Mouse (Mus musculus) heart, embryonic 13.5 days (tissue): Measurements from ENCODE around the gene Vps37c. TPM values are rescaled to one million over a fixed set of nuclear protein-coding genes. Genes with fewer than 3 reads are reported as not detected.

Experiments
- ATAC-seq: fragments of 200-750 bp; cut with Nextera tagmentation; 2 replicates; pipeline ENCODE4 v1.8.0; 2017; ENCODE audit warnings: moderate TSS enrichment; ENCODE audit not compliant: insufficient number of reproducible peaks, low FRiP score, low TSS enrichment; ENCODE audit errors: extremely low read depth
- H3K27ac ChIP-seq: fragments of 300-500 bp; sonication (generic); replicated peaks from 2 replicates; pipeline ENCODE4 v1.5.1; 2015; ENCODE audit warnings: moderate library complexity, mild to moderate bottlenecking, inconsistent platforms
- H3K27me3 ChIP-seq: fragments of 300-500 bp; sonication (generic); replicated peaks from 2 replicates; pipeline ENCODE4 v1.6.1; 2015; ENCODE audit warnings: mild to moderate bottlenecking, inconsistent platforms
- H3K36me3 ChIP-seq: fragments of 300-500 bp; sonication (generic); 2 replicates; pipeline ENCODE4 v1.6.1; 2015; ENCODE audit warnings: mild to moderate bottlenecking, inconsistent platforms
- H3K4me1 ChIP-seq: fragments of 300-500 bp; sonication (generic); 2 replicates; pipeline ENCODE4 v1.6.1; 2015; ENCODE audit warnings: inconsistent platforms
- H3K4me2 ChIP-seq: fragments of 300-500 bp; sonication (generic); 2 replicates; pipeline ENCODE4 v1.6.1; 2015; ENCODE audit warnings: inconsistent platforms, mild to moderate bottlenecking, moderate library complexity
- H3K4me3 ChIP-seq: fragments of 300-500 bp; sonication (generic); 2 replicates; pipeline ENCODE4 v1.5.1; 2015; ENCODE audit warnings: moderate library complexity, mild to moderate bottlenecking, inconsistent platforms
- H3K9ac ChIP-seq: fragments of 300-500 bp; sonication (generic); 2 replicates; pipeline ENCODE4 v1.6.1; 2015; ENCODE audit warnings: inconsistent platforms, mild to moderate bottlenecking, moderate library complexity
- H3K9me3 ChIP-seq: fragments of 300-500 bp; sonication (generic); 2 replicates; pipeline ENCODE4 v1.6.1; 2016; ENCODE audit warnings: inconsistent platforms
- WGBS: fragments of 180-500 bp; shearing (Covaris S2); methylation state at CpG from one replicate; pipeline ENCODE4 v1.1.7; 2015; ENCODE audit warnings: mixed read lengths; 5-methylcytosine and 5-hydroxymethylcytosine counted together
- polyA plus RNA-seq: library from polyadenylated mRNA; unstranded; fragments of >200 nt; fragmentation: Nextera tagmentation; extraction: Ambion mirVana; gene quantifications from 2 replicates; pipeline ENCODE4 v1.2.1, GENCODE M21; 2015

Gene Vps37c
- polyA plus RNA-seq, 1 experiment from 2014 or later = 28.4 TPM

DNA sequence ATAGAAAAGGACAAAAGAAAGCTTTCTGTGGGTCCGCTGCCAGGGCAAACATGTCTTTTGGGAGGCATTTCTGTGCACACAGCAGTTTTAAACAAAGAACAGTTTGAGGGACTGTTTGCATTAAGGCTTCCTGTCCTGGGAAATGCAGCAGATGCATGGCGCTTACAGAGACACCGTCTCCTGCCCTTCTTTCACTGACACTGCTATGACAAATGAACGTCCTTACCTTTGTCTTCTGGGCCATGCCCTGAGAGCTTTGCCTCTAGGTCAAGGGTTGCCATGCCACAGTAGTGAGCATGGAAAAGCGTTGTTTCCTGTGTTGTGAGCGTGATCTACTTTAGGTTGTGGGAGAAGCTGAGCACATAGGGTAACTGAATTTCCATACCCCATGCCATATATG, 70.2 kb downstream of the Vps37c start:
- H3K4me3 ChIP-seq = no peak overlapping the region
- ATAC-seq = no peak
- H3K9ac ChIP-seq = no peak overlapping the region
- H3K36me3 ChIP-seq = no peaks in the 10 kb centered on the region
- peaks cover 28% of the 10 kb centered on the region for H3K4me1 ChIP-seq
- H3K9me3 ChIP-seq = no peaks in the 10 kb centered on the region
- no peaks in the 10 kb centered on the region for H3K27me3 ChIP-seq
- 62% methylated on average over 6 of the region's 6 CpGs for WGBS
- no peak overlapping the region for H3K4me2 ChIP-seq
- no peak overlapping the region for H3K27ac ChIP-seq

DNA sequence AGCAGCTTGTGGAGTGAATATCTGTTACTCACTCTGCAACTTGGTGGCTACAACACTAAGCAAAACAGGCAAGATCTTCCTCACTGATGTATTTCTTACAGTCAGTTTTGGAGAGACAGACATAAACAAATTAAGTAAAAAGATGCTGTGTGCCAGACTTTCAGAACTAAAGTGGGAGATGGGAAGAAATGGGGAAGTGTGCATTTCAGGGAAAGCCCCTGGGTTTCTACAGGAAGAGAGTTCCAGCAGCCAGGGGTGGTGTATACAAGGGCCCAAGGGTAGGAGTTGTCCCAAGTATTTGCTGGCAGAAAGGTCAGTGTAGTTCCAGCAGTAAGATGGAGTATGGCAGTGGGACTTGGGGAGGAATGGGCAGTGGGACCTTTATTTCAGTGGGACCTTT, 71.0 kb downstream of the Vps37c start:
- H3K36me3 ChIP-seq = no peaks in the 10 kb centered on the region
- H3K4me1 ChIP-seq = peaks cover 28% of the 10 kb centered on the region
- H3K9ac ChIP-seq = no peak overlapping the region
- no peak for ATAC-seq
- peak overlapping the region; percentile 78 for H3K27ac ChIP-seq
- H3K4me3 ChIP-seq = no peak overlapping the region
- H3K4me2 ChIP-seq = no peak overlapping the region
- H3K9me3 ChIP-seq = no peaks in the 10 kb centered on the region
- no peaks in the 10 kb centered on the region for H3K27me3 ChIP-seq

DNA sequence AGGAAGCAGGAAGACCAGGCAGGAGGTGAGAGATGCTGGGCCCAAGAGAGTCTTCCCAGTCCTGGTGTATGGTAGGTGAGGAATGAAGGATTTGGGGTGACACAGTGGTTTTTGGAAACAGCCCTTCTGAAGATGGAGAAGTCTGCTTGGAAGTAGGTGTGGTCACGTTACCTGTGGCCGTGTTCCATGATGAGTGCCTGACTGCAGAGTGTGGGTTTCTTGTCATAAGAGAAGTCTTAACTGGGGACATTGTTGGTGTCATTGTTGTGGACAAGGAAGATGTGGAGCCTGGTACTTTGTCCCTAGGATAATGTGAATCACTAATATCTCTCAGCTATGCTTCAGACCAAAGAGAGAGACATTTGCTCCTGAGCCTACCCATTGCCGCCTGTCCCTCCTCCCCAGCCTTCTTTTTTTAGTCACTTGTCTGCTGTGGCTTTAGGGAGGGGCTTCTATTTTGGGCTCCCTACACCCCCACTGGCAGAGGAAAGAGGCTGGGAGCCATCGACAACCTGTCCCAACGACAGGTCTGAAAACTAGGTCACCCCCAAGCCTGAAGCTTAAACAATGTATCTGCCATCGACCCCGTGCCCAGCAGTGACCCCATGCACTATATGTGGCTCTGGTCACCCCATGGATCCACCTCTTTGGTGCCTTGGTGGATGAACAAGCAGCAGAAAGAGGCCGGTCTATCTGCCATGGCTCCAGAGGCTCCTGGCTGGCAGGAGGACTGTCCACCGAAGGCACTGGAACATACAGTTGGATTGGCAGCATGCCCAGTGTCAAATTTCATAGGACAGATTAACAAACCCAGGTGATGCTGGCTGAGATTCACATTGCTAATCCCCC, 71.7 kb downstream of the Vps37c start:
- H3K4me2 ChIP-seq = peak overlapping the region; percentile 40
- no peaks in the 10 kb centered on the region for H3K27me3 ChIP-seq
- peak overlapping the region; percentile 78 for H3K27ac ChIP-seq
- WGBS = 56% methylated on average over 9 of the region's 9 CpGs
- no peak for ATAC-seq
- H3K9ac ChIP-seq = peak overlapping the region; percentile 20; the same call in 1 of the 2 replicates
- no peak overlapping the region for H3K4me3 ChIP-seq
- no peaks in the 10 kb centered on the region for H3K9me3 ChIP-seq
- H3K36me3 ChIP-seq = no peaks in the 10 kb centered on the region
- peaks cover 28% of the 10 kb centered on the region for H3K4me1 ChIP-seq

DNA sequence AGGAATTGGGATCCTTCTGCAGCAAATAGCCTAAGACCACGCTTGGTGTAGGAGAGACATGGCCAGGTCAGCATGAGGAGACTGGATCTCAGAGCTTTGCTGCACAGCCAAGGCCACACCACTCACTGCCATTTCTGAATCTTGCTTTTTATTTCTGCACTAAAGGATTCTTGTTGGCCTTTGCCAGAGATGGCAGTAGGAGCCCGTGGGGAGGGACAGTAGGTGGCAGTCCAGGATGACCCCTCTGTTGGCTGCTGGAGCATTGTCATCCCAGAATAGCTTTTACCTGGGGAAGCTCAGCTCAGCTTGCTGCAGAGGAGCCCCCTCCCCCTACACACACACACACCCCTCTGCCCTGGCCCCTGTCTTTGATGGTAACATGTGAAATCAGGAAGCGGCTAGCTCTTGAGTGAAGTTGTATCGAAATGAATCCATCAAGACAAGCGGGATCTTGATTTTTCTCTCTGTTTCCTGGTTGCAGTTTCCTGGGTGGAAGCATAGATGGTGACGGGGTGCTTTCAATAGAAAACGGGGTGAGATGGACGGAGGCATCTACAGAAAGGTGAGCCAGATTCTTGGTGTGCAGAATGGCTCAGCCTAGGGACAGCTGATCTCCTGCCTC, 73.4 kb downstream of the Vps37c start:
- H3K27me3 ChIP-seq = no peaks in the 10 kb centered on the region
- no peaks in the 10 kb centered on the region for H3K9me3 ChIP-seq
- no peak overlapping the region for H3K27ac ChIP-seq
- 78% methylated on average over 8 of the region's 8 CpGs for WGBS
- H3K4me1 ChIP-seq = peaks cover 28% of the 10 kb centered on the region
- no peak overlapping the region for H3K9ac ChIP-seq
- H3K4me2 ChIP-seq = no peak overlapping the region
- no peak for ATAC-seq
- H3K36me3 ChIP-seq = no peaks in the 10 kb centered on the region
- H3K4me3 ChIP-seq = no peak overlapping the region

DNA sequence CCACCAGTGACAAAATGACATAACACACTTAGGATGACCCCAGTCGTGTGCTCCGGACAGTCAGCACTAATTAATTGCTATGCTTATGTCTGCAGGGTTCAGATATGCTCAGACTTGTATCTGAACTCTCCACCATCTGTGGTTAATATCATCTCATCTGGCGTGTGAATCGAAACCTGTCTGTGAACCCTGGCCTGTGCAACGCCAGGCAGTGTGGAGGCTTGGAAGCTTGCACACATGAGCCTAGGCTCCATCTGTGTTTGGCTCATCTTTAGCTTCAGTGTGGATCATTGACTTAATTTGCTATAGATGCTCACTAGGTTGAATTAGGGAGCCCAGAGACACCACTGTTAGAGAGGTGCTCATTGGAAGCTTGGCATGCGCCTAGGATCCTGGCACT, 73.9 kb downstream of the Vps37c start:
- Histone ChIP-seq H3K9ac (no peak overlapping the region), H3K4me2 (no peak overlapping the region), H3K27me3 (no peaks in the 10 kb centered on the region), H3K4me1 (peaks cover 28% of the 10 kb centered on the region), H3K4me3 (no peak overlapping the region), H3K36me3 (no peaks in the 10 kb centered on the region), H3K27ac (no peak overlapping the region), H3K9me3 (no peaks in the 10 kb centered on the region)
- WGBS = 69% methylated on average over 6 of the region's 6 CpGs
- ATAC-seq = no peak

DNA sequence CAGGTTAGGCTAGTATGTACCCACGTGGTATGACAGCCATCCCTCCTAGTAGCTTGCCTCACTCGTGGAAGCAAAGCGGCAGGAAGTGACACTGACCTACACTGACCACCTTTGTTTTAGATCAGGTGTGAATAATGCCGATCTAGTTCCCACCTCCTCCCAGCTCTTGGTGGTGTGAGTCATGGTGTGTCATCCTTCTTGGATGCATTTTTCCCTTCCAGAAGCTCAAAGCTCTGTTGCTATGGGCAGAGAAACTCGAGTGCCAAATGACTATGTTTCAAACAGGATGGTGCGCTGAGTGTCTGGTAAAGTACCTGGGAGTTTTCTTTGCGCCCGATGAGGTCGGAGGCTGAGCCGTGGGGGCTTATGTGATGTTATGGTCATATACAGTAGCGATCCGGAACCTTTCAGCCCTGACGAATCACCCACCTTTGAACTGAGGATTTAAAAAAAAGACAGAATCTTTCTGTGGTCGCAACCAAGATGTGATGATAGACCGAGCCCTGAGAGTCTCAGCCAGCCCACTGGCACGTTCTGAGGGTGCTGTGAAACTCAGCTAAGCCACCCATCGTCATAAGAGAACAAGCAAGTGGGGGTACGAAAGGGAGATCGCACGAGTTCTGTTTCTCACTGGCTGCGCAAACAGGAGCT, 75.0 kb downstream of the Vps37c start:
- Histone ChIP-seq H3K27ac (no peak overlapping the region), H3K9ac (no peak overlapping the region), H3K9me3 (no peaks in the 10 kb centered on the region), H3K4me1 (peaks cover 26% of the 10 kb centered on the region), H3K36me3 (no peaks in the 10 kb centered on the region), H3K4me3 (no peak overlapping the region), H3K4me2 (no peak overlapping the region), H3K27me3 (no peaks in the 10 kb centered on the region)
- WGBS = 72% methylated on average over 21 of the region's 21 CpGs
- no peak for ATAC-seq

Other genes starting within 250 kb of the Vps37c start
- 0.09 and 0.11 TPM in 2 replicates for gene Lrrc10b, start 231.3 kb upstream of the Vps37c start, polyA plus RNA-seq
- 0.10 and 0.19 TPM in 2 replicates for gene Ppp1r32, start 205.8 kb upstream of the Vps37c start, polyA plus RNA-seq
- 27.3 and 29.9 TPM in 2 replicates for gene Cpsf7, start 163.5 kb upstream of the Vps37c start, polyA plus RNA-seq
- 52.4 and 53.9 TPM in 2 replicates for gene Sdhaf2, start 162.6 kb upstream of the Vps37c start, polyA plus RNA-seq
- 18.0 and 19.8 TPM in 2 replicates for gene Tmem216, start 132.5 kb upstream of the Vps37c start, polyA plus RNA-seq
- 10.9 and 12.3 TPM in 2 replicates for gene Cyb561a3, start 111.6 kb upstream of the Vps37c start, polyA plus RNA-seq
- gene Tmem138, start 111.4 kb upstream of the Vps37c start, polyA plus RNA-seq = 27.1 and 28.0 TPM in 2 replicates
- 252 and 255 TPM in 2 replicates for gene Ddb1, start 83.4 kb upstream of the Vps37c start, polyA plus RNA-seq
- 9.1 and 11.0 TPM in 2 replicates for gene Tkfc, start 83.1 kb upstream of the Vps37c start, polyA plus RNA-seq
- 0.59 TPM in 2 replicates for gene Vwce, start 54.5 kb upstream of the Vps37c start, polyA plus RNA-seq
- gene Pga5, start 10.7 kb upstream of the Vps37c start, polyA plus RNA-seq = not detected in 2 replicates
- gene Cd5, start 50.3 kb downstream of the Vps37c start, polyA plus RNA-seq = 0.71 TPM in 2 replicates
- 0.09 and 0.14 TPM in 2 replicates for gene Cd6, start 141.3 kb downstream of the Vps37c start, polyA plus RNA-seq
- gene Slc15a3, start 151.0 kb downstream of the Vps37c start, polyA plus RNA-seq = 0.29 and 0.39 TPM in 2 replicates
- gene Tmem132a, start 181.2 kb downstream of the Vps37c start, polyA plus RNA-seq = 51.4 and 52.4 TPM in 2 replicates
- gene Tmem109, start 193.3 kb downstream of the Vps37c start, polyA plus RNA-seq = 84.7 and 87.1 TPM in 2 replicates
- 30.3 TPM in 2 replicates for gene Prpf19, start 206.5 kb downstream of the Vps37c start, polyA plus RNA-seq
- 0.08 TPM in 1 of 2 replicates, not detected in the other for gene Zp1, start 231.9 kb downstream of the Vps37c start, polyA plus RNA-seq
- gene Ptgdr2, start 248.4 kb downstream of the Vps37c start, polyA plus RNA-seq = 0.11 TPM in 1 of 2 replicates, not detected in the other